Mouse (Mus musculus) left cerebral cortex, postnatal 36 days (tissue): ENCODE results near the gene Iqcj. TPM values are rescaled to one million over a fixed set of nuclear protein-coding genes. Genes with fewer than 3 reads are reported as not detected.

Source experiments
- DNase-seq, 2 experiments: peaks; one replicate each; pipeline ENCODE4 v3.0.0; 2021 to 2022; ENCODE audit warnings: low spot score in 2 of 2, mixed read lengths in 1 of 2
- intact Hi-C: fragments of 180-260 bp; cut with DNase I; formaldehyde crosslinking; loops from one replicate; pipeline ENCODE4 v1.15.1; 2025
- total RNA-seq, 2 experiments: library from RNA; stranded (reverse); gene quantifications; 2 replicates each; pipeline ENCODE4 v1.2.3; 2021

The Iqcj gene
- total RNA-seq: 1 to 10 TPM; 2.6 to 5.9 TPM

GRCm38 (mm10) chr3:67892026-67892705 lies at the start of gene Iqcj, which contains the start of gene Iqschfp:
Gene Iqcj (plus strand): TSS chr3:67892220.
Gene Iqschfp (plus strand): TSS chr3:67892232.
- intact Hi-C loops: loop anchor here (10.0 kb wide), 1 partner anchor 153 kb away; no protein-coding TSS in a partner anchor
- DNase-seq: peak; percentile 35 to 43

GRCm38 (mm10) chr3:67852397-67852796 lies 39.6 kb upstream of the Iqcj start:
- no peak for DNase-seq
- intact Hi-C loops: no loop called here

GRCm38 (mm10) chr3:67861524-67861923 lies 30.5 kb upstream of the Iqcj start:
- no peak for DNase-seq
- intact Hi-C loops: no loop called here

GRCm38 (mm10) chr3:67867420-67868065 lies 24.5 kb upstream of the Iqcj start:
- intact Hi-C loops: no loop called here
- no peak for DNase-seq

- intact Hi-C loops: no loop called here
- DNase-seq: no peak
These were observed 22.6 kb upstream of the Iqcj start for GRCm38 (mm10) chr3:67869424-67869823.

GRCm38 (mm10) chr3:67877253-67877652 lies 14.8 kb upstream of the Iqcj start:
- intact Hi-C loops: no loop called here
- DNase-seq: no peak

GRCm38 (mm10) chr3:67884335-67884734 lies 7.7 kb upstream of the Iqcj start:
- no peak for DNase-seq
- intact Hi-C loops: no loop called here

- intact Hi-C loops: no loop called here
- DNase-seq: no peak
These were observed 5.8 kb upstream of the Iqcj start for GRCm38 (mm10) chr3:67886176-67886575.

GRCm38 (mm10) chr3:67887251-67887650 lies 4.8 kb upstream of the Iqcj start:
- intact Hi-C loops: no loop called here
- no peak for DNase-seq

- peak; percentile 11 to 20 for DNase-seq
- intact Hi-C loops: loop anchor here (10.0 kb wide), 1 partner anchor 152 kb away; no protein-coding TSS in a partner anchor
These were observed 748 bp downstream of the Iqcj start for GRCm38 (mm10) chr3:67892768-67893167.

GRCm38 (mm10) chr3:67902517-67902916 lies 10.5 kb downstream of the Iqcj start:
- intact Hi-C loops: no loop called here
- DNase-seq: no peak

- no peak for DNase-seq
- intact Hi-C loops: no loop called here
These were observed 16.6 kb downstream of the Iqcj start for GRCm38 (mm10) chr3:67908586-67908985.

GRCm38 (mm10) chr3:67918098-67918497 lies 26.1 kb downstream of the Iqcj start:
- DNase-seq: no peak

GRCm38 (mm10) chr3:67918634-67919259 lies 26.7 kb downstream of the Iqcj start:
- intact Hi-C loops: no loop called here
- no peak for DNase-seq

More at GRCm38 (mm10) chr3:67918098-67918497, 26.1 kb downstream of the Iqcj start:
- intact Hi-C loops: no loop called here

GRCm38 (mm10) chr3:67923095-67923494 lies 31.1 kb downstream of the Iqcj start:
- intact Hi-C loops: no loop called here
- no peak for DNase-seq

- no peak for DNase-seq
- intact Hi-C loops: no loop called here
These were observed 33.4 kb downstream of the Iqcj start for GRCm38 (mm10) chr3:67925453-67925852.

- intact Hi-C loops: no loop called here
- no peak for DNase-seq
These were observed 38.6 kb downstream of the Iqcj start for GRCm38 (mm10) chr3:67930424-67931133.

- DNase-seq: no peak
- intact Hi-C loops: no loop called here
These were observed 39.2 kb downstream of the Iqcj start for GRCm38 (mm10) chr3:67931181-67931580.

GRCm38 (mm10) chr3:67931914-67932313 lies 39.9 kb downstream of the Iqcj start:
- no peak for DNase-seq
- intact Hi-C loops: no loop called here

GRCm38 (mm10) chr3:67935829-67936228 lies 43.8 kb downstream of the Iqcj start:
- intact Hi-C loops: no loop called here
- DNase-seq: no peak
